Mouse (Mus musculus): Measurements from ENCODE around the gene Spatc1l. TPM values are rescaled to one million over a fixed set of nuclear protein-coding genes. Genes with fewer than 3 reads are reported as not detected.

Spatc1l gene
- polyA plus RNA-seq, 1 experiment from 2014 or later = not detected

- no peak overlapping the region for H3K27ac ChIP-seq (ENCODE audit: low read depth, low read length)
- peaks cover 79% of the 10 kb centered on the region for H3K36me3 ChIP-seq (ENCODE audit: control insufficient read depth, insufficient read depth, low read length)
- H3K4me2 ChIP-seq (ENCODE audit: low read length) = no peak overlapping the region
- no peaks in the 10 kb centered on the region for H3K4me1 ChIP-seq (ENCODE audit: control insufficient read depth, insufficient read depth, low read depth, low read length)
- no peak overlapping the region for H3K9ac ChIP-seq (ENCODE audit: low read depth, low read length)
- no peak overlapping the region for H3K4me3 ChIP-seq (ENCODE audit: low read length)
- WGBS = 91% methylated on average over 8 of the region's 8 CpGs
- no peak for ATAC-seq
- no peaks in the 10 kb centered on the region for H3K9me3 ChIP-seq (ENCODE audit: control insufficient read depth, low read length)
- no peaks in the 10 kb centered on the region for H3K27me3 ChIP-seq (replicated peaks; ENCODE audit: control insufficient read depth, insufficient read depth, low read length)
These were observed 15.5 kb upstream of the Spatc1l start for GRCm38 (mm10) chr10:76546566-76546965.

GRCm38 (mm10) chr10:76548218-76548617 lies 13.9 kb upstream of the Spatc1l start:
- 95% methylated on average over 8 of the region's 8 CpGs for WGBS
- Histone ChIP-seq H3K4me3 (ENCODE audit: low read length) (no peak overlapping the region), H3K9me3 (ENCODE audit: control insufficient read depth, low read length) (no peaks in the 10 kb centered on the region), H3K36me3 (ENCODE audit: control insufficient read depth, insufficient read depth, low read length) (peaks cover 82% of the 10 kb centered on the region), H3K27ac (ENCODE audit: low read depth, low read length) (no peak overlapping the region), H3K4me2 (ENCODE audit: low read length) (no peak overlapping the region), H3K9ac (ENCODE audit: low read depth, low read length) (no peak overlapping the region), H3K4me1 (ENCODE audit: control insufficient read depth, insufficient read depth, low read depth, low read length) (no peaks in the 10 kb centered on the region), H3K27me3 (replicated peaks; ENCODE audit: control insufficient read depth, insufficient read depth, low read length) (no peaks in the 10 kb centered on the region)
- no peak for ATAC-seq

- H3K9ac ChIP-seq (ENCODE audit: low read depth, low read length) = no peak overlapping the region
- H3K4me2 ChIP-seq (ENCODE audit: low read length) = no peak overlapping the region
- H3K9me3 ChIP-seq (ENCODE audit: control insufficient read depth, low read length) = no peaks in the 10 kb centered on the region
- H3K27me3 ChIP-seq (replicated peaks; ENCODE audit: control insufficient read depth, insufficient read depth, low read length) = no peaks in the 10 kb centered on the region
- H3K27ac ChIP-seq (ENCODE audit: low read depth, low read length) = no peak overlapping the region
- no peaks in the 10 kb centered on the region for H3K4me1 ChIP-seq (ENCODE audit: control insufficient read depth, insufficient read depth, low read depth, low read length)
- H3K4me3 ChIP-seq (ENCODE audit: low read length) = no peak overlapping the region
- H3K36me3 ChIP-seq (ENCODE audit: control insufficient read depth, insufficient read depth, low read length) = peaks cover 81% of the 10 kb centered on the region
- WGBS = 87% methylated on average over 5 of the region's 5 CpGs
- no peak for ATAC-seq
These were observed 11.6 kb upstream of the Spatc1l start for GRCm38 (mm10) chr10:76550458-76550857.

- ATAC-seq = no peak
- Histone ChIP-seq H3K4me1 (ENCODE audit: control insufficient read depth, insufficient read depth, low read depth, low read length) (no peaks in the 10 kb centered on the region), H3K4me3 (ENCODE audit: low read length) (no peak overlapping the region), H3K27me3 (replicated peaks; ENCODE audit: control insufficient read depth, insufficient read depth, low read length) (no peaks in the 10 kb centered on the region), H3K27ac (ENCODE audit: low read depth, low read length) (no peak overlapping the region), H3K36me3 (ENCODE audit: control insufficient read depth, insufficient read depth, low read length) (peaks cover 73% of the 10 kb centered on the region), H3K9ac (ENCODE audit: low read depth, low read length) (no peak overlapping the region), H3K9me3 (ENCODE audit: control insufficient read depth, low read length) (no peaks in the 10 kb centered on the region), H3K4me2 (ENCODE audit: low read length) (no peak overlapping the region)
- 69% methylated on average over 3 of the region's 3 CpGs for WGBS
These were observed 10.5 kb upstream of the Spatc1l start for GRCm38 (mm10) chr10:76551556-76551955.

GRCm38 (mm10) chr10:76554061-76554460 lies 8.0 kb upstream of the Spatc1l start:
- no peak for ATAC-seq
- peaks cover 50% of the 10 kb centered on the region for H3K36me3 ChIP-seq (ENCODE audit: control insufficient read depth, insufficient read depth, low read length)
- 94% methylated on average over 5 of the region's 5 CpGs for WGBS

GRCm38 (mm10) chr10:76569996-76570685 lies 8.1 kb downstream of the Spatc1l start:
- WGBS = 90% methylated on average over 22 of the region's 22 CpGs
- Histone ChIP-seq H3K4me3 (ENCODE audit: low read length) (no peak overlapping the region), H3K4me2 (ENCODE audit: low read length) (no peak overlapping the region), H3K27me3 (replicated peaks; ENCODE audit: control insufficient read depth, insufficient read depth, low read length) (no peaks in the 10 kb centered on the region), H3K36me3 (ENCODE audit: control insufficient read depth, insufficient read depth, low read length) (no peaks in the 10 kb centered on the region), H3K9me3 (ENCODE audit: control insufficient read depth, low read length) (0 out of 2 replicates have a peak, but pooled peaks cover 4% of the 10 kb centered on the region), H3K27ac (ENCODE audit: low read depth, low read length) (no peak overlapping the region), H3K9ac (ENCODE audit: low read depth, low read length) (no peak overlapping the region), H3K4me1 (ENCODE audit: control insufficient read depth, insufficient read depth, low read depth, low read length) (no peaks in the 10 kb centered on the region)
- ATAC-seq = no peak

More at GRCm38 (mm10) chr10:76554061-76554460, 8.0 kb upstream of the Spatc1l start:
- Histone ChIP-seq H3K27ac (ENCODE audit: low read depth, low read length) (no peak overlapping the region), H3K9me3 (ENCODE audit: control insufficient read depth, low read length) (no peaks in the 10 kb centered on the region), H3K4me2 (ENCODE audit: low read length) (no peak overlapping the region), H3K4me1 (ENCODE audit: control insufficient read depth, insufficient read depth, low read depth, low read length) (no peaks in the 10 kb centered on the region), H3K4me3 (ENCODE audit: low read length) (no peak overlapping the region), H3K27me3 (replicated peaks; ENCODE audit: control insufficient read depth, insufficient read depth, low read length) (no peaks in the 10 kb centered on the region), H3K9ac (ENCODE audit: low read depth, low read length) (no peak overlapping the region)

GRCm38 (mm10) chr10:76571070-76571469 lies 9.0 kb downstream of the Spatc1l start:
- 0 out of 2 replicates have a peak, but pooled peaks cover 4% of the 10 kb centered on the region for H3K9me3 ChIP-seq (ENCODE audit: control insufficient read depth, low read length)
- H3K27me3 ChIP-seq (replicated peaks; ENCODE audit: control insufficient read depth, insufficient read depth, low read length) = no peaks in the 10 kb centered on the region
- ATAC-seq = no peak
- no peaks in the 10 kb centered on the region for H3K36me3 ChIP-seq (ENCODE audit: control insufficient read depth, insufficient read depth, low read length)
- H3K27ac ChIP-seq (ENCODE audit: low read depth, low read length) = no peak overlapping the region
- no peaks in the 10 kb centered on the region for H3K4me1 ChIP-seq (ENCODE audit: control insufficient read depth, insufficient read depth, low read depth, low read length)
- no peak overlapping the region for H3K4me2 ChIP-seq (ENCODE audit: low read length)
- no peak overlapping the region for H3K4me3 ChIP-seq (ENCODE audit: low read length)
- 79% methylated on average over 2 of the region's 2 CpGs for WGBS
- no peak overlapping the region for H3K9ac ChIP-seq (ENCODE audit: low read depth, low read length)

GRCm38 (mm10) chr10:76572151-76572550 lies 10.1 kb downstream of the Spatc1l start:
- Histone ChIP-seq H3K4me2 (ENCODE audit: low read length) (no peak overlapping the region), H3K4me1 (ENCODE audit: control insufficient read depth, insufficient read depth, low read depth, low read length) (no peaks in the 10 kb centered on the region), H3K27me3 (replicated peaks; ENCODE audit: control insufficient read depth, insufficient read depth, low read length) (no peaks in the 10 kb centered on the region), H3K27ac (ENCODE audit: low read depth, low read length) (no peak overlapping the region), H3K36me3 (ENCODE audit: control insufficient read depth, insufficient read depth, low read length) (no peaks in the 10 kb centered on the region), H3K4me3 (ENCODE audit: low read length) (no peak overlapping the region), H3K9me3 (ENCODE audit: control insufficient read depth, low read length) (0 out of 2 replicates have a peak, but pooled peaks cover 4% of the 10 kb centered on the region), H3K9ac (ENCODE audit: low read depth, low read length) (no peak overlapping the region)
- WGBS = 65% methylated on average over 3 of the region's 3 CpGs
- no peak for ATAC-seq

- ATAC-seq = no peak
- Histone ChIP-seq H3K4me3 (ENCODE audit: low read length) (no peak within 1 kb of the TSS), H3K4me2 (ENCODE audit: low read length) (no peak within 1 kb of the TSS)
These were observed 13.3 kb downstream of the Spatc1l start, which contains the start of gene Ftcd for GRCm38 (mm10) chr10:76575374-76575773. Ftcd (plus strand) TSS chr10:76575648.

More at GRCm38 (mm10) chr10:76575374-76575773, 13.3 kb downstream of the Spatc1l start, which contains the start of gene Ftcd:
- Histone ChIP-seq H3K27me3 (replicated peaks; ENCODE audit: control insufficient read depth, insufficient read depth, low read length) (no peaks in the 10 kb centered on the region), H3K9ac (ENCODE audit: low read depth, low read length) (no peak within 1 kb of the TSS), H3K36me3 (ENCODE audit: control insufficient read depth, insufficient read depth, low read length) (no peaks in the 10 kb centered on the region), H3K4me1 (ENCODE audit: control insufficient read depth, insufficient read depth, low read depth, low read length) (no peaks in the 10 kb centered on the region), H3K9me3 (ENCODE audit: control insufficient read depth, low read length) (0 out of 2 replicates have a peak, but pooled peaks cover 4% of the 10 kb centered on the region), H3K27ac (ENCODE audit: low read depth, low read length) (no peak within 1 kb of the TSS)
- 67% methylated on average over 3 of the region's 3 CpGs for WGBS
